Mouse (Mus musculus) megakaryocyte, embryonic 14.5 days (primary cell): Measurements from ENCODE around the gene Gm15517.

Source experiments
- FLI1 ChIP-seq: IDR thresholded peaks from 2 replicates; pipeline ENCODE4 v1.6.1; 2012; ENCODE audit warnings: low read length, inconsistent platforms, mixed read lengths
- GATA1 ChIP-seq: IDR thresholded peaks from 3 replicates; pipeline ENCODE4 v1.6.1; 2012; ENCODE audit warnings: mixed read lengths, low read length, inconsistent platforms, borderline replicate concordance

DNA sequence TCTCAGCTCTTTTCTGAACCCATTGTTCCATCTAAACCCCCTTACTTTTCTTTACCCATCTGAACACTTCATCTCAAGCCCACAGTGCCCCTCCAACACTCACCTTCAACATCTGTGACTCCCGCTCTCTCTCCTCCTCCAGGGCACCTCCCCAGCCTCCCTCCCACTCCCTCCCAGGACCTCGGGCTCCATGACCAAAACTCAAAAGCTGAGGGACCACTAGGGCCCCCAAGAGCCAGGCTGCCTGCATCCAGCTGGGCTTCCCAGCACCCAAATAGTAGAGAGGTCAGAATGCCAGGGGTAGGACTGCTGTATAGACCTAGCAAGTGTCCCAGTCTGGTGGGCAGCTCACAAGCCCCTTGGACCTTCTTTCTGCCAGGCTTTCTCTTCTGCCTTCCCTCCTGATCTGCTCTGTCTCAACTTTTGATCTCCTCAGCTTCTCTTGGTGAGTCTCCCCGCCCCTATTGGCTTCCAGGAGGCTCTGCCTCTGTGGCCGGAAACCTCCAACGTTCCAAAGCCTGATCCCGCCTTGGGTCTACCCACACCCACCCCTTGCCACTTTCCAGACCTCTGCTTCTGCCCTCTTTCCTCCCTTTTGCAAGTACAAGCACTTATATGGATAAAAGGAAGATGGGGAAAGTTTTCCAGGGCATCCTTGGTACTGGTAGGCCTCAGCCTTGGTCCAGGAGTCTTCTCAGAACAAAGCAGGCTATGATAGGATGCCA lies 45.4 kb downstream of the Gm15517 start, which contains the start of gene Clec11a:
- TF ChIP-seq FLI1 (no peak), GATA1 (no peak)
